Mouse (Mus musculus): ENCODE measurements around the gene Wfdc5.

Gene Wfdc5

GRCm38 (mm10) chr2:164128576-164129411 is 53.7 kb downstream of the Wfdc5 start:
- no peak for DNase-seq (ENCODE audit: low spot score in 2 of 2)

- DNase-seq (ENCODE audit: low spot score in 2 of 2): no peak
These were observed 55.2 kb downstream of the Wfdc5 start for GRCm38 (mm10) chr2:164127297-164127696.

- peak in 1 of 2 experiments; percentile 43 for DNase-seq (ENCODE audit: low spot score in 2 of 2)
These were observed 56.0 kb downstream of the Wfdc5 start for GRCm38 (mm10) chr2:164126533-164126955.

Measured in frontal cortex, postnatal 10 days (tissue).